Mouse (Mus musculus) adipose tissue, adult 10 weeks (tissue): ENCODE data around the gene Wfdc15b. TPM values are rescaled to one million over a fixed set of nuclear protein-coding genes. Genes with fewer than 3 reads are reported as not detected.

Experiments
- polyA plus RNA-seq: library from polyadenylated mRNA; stranded (reverse); fragments of 350-450 nt; fragmentation: Illumina TruSeq; extraction: RNeasy Lipid Tissue Mini Kit (QIAGEN cat#74804); gene quantifications from one replicate; pipeline ENCODE4 v1.2.3, GENCODE M21; 2014; ENCODE audit warnings: low read depth, low replicate concordance

Gene Wfdc15b
- 738 TPM for polyA plus RNA-seq

GRCm38 (mm10) chr2:164221522-164221921 lies at the start of gene Wfdc15b:
Gene Wfdc15b, minus strand, starts transcription at chr2:164221660.

GRCm38 (mm10) chr2:164256540-164256939 lies 35.1 kb upstream of the Wfdc15b start, which contains the start of gene Svs3b:
Gene Svs3b, minus strand, starts transcription at chr2:164256640.

GRCm38 (mm10) chr2:164238366-164238765 lies 16.9 kb upstream of the Wfdc15b start, which contains the start of gene Svs2:
Gene Svs2, minus strand, starts transcription at chr2:164238466.

GRCm38 (mm10) chr2:164199626-164200327 lies 21.7 kb downstream of the Wfdc15b start, which contains the start of gene Wfdc15a:
Gene Wfdc15a, minus strand, starts transcription at chr2:164200130.

GRCm38 (mm10) chr2:164190576-164190975 lies 30.9 kb downstream of the Wfdc15b start, which contains the start of gene Wfdc12:
Gene Wfdc12, minus strand, starts transcription at chr2:164190608.

GRCm38 (mm10) chr2:164182692-164183255 lies 38.7 kb downstream of the Wfdc15b start, which contains the start of gene Wfdc5:
Gene Wfdc5, minus strand, starts transcription at chr2:164182742.

GRCm38 (mm10) chr2:164170902-164171301 lies 50.6 kb downstream of the Wfdc15b start, which contains the start of gene Kcns1:
Gene Kcns1, minus strand, starts transcription at chr2:164171113.

Other genes starting within 250 kb of the Wfdc15b start
- 238 TPM for gene Ywhab, start 226.7 kb downstream of the Wfdc15b start, polyA plus RNA-seq
- 55.3 TPM for gene Pabpc1l, start 196.2 kb downstream of the Wfdc15b start, polyA plus RNA-seq
- gene Stk4, start 151.3 kb downstream of the Wfdc15b start, polyA plus RNA-seq, result 20.6 TPM
- 48.6 TPM for gene Tomm34, start 150.5 kb downstream of the Wfdc15b start, polyA plus RNA-seq
- 0.29 TPM for gene Kcns1, start 50.5 kb downstream of the Wfdc15b start, polyA plus RNA-seq
- not detected for gene Wfdc5, start 38.9 kb downstream of the Wfdc15b start, polyA plus RNA-seq
- gene Wfdc12, start 31.1 kb downstream of the Wfdc15b start, polyA plus RNA-seq, result not detected
- 5.9 TPM for gene Wfdc15a, start 21.5 kb downstream of the Wfdc15b start, polyA plus RNA-seq
- not detected for gene Svs2, start 16.8 kb upstream of the Wfdc15b start, polyA plus RNA-seq
- gene Svs3b, start 35.0 kb upstream of the Wfdc15b start, polyA plus RNA-seq, result not detected
- gene Svs4, start 56.8 kb upstream of the Wfdc15b start, polyA plus RNA-seq, result not detected
- not detected for gene Svs3a, start 67.6 kb upstream of the Wfdc15b start, polyA plus RNA-seq
- not detected for gene Svs6, start 95.1 kb upstream of the Wfdc15b start, polyA plus RNA-seq
- gene Svs5, start 111.1 kb upstream of the Wfdc15b start, polyA plus RNA-seq, result 1.8 TPM
- gene Slpi, start 167.4 kb upstream of the Wfdc15b start, polyA plus RNA-seq, result 110 TPM
- not detected for gene Rbpjl, start 181.5 kb upstream of the Wfdc15b start, polyA plus RNA-seq
- gene Matn4, start 183.5 kb upstream of the Wfdc15b start, polyA plus RNA-seq, result 1.1 TPM
- gene Sdc4, start 222.2 kb upstream of the Wfdc15b start, polyA plus RNA-seq, result 26.4 TPM
- 31.9 TPM for gene Sys1, start 235.3 kb upstream of the Wfdc15b start, polyA plus RNA-seq
- gene Gm20458, start 239.3 kb upstream of the Wfdc15b start, polyA plus RNA-seq, result not detected